Mouse (Mus musculus) heart, embryonic 15.5 days (tissue): ENCODE measurements at regions not wholly inside any gene's neighbourhood (a gene's known extent, or its start where the extent isn't known, plus 50 kb on each side); places are given as distances from the start of the nearest gene placed in this dataset.
A peak's percentile ranks its signal among the peaks of the same experiment; 100 is the strongest.
"Not testable (repeated sequence)": the region's sequence is repeated elsewhere in the genome, so short reads cannot be mapped to it uniquely, and the experiment has no call there.

Source experiments
- ATAC-seq: fragments of 200-750 bp; cut with Nextera tagmentation; replicated peaks from 2 replicates; pipeline ENCODE4 v1.8.0; 2017; ENCODE audit warnings: low read depth, moderate TSS enrichment; ENCODE audit not compliant: insufficient number of reproducible peaks, insufficient read depth, low FRiP score
- H3K27ac ChIP-seq: fragments of 300-500 bp; sonication (generic); 2 replicates; pipeline ENCODE4 v1.5.1; 2015; ENCODE audit warnings: mild to moderate bottlenecking, inconsistent platforms
- H3K27me3 ChIP-seq: fragments of 300-500 bp; sonication (generic); 2 replicates; pipeline ENCODE4 v1.6.1; 2015; ENCODE audit warnings: inconsistent platforms
- H3K36me3 ChIP-seq: fragments of 300-500 bp; sonication (generic); 2 replicates; pipeline ENCODE4 v1.6.1; 2015; ENCODE audit warnings: mild to moderate bottlenecking, inconsistent platforms
- H3K4me1 ChIP-seq: fragments of 300-500 bp; sonication (generic); replicated peaks from 2 replicates; pipeline ENCODE4 v1.6.1; 2015; ENCODE audit warnings: inconsistent platforms
- H3K4me2 ChIP-seq: fragments of 300-500 bp; sonication (generic); 2 replicates; pipeline ENCODE4 v1.6.1; 2015; ENCODE audit warnings: inconsistent platforms, mild to moderate bottlenecking, moderate library complexity
- H3K4me3 ChIP-seq: fragments of 300-500 bp; sonication (generic); 2 replicates; pipeline ENCODE4 v1.5.1; 2015; ENCODE audit warnings: mild to moderate bottlenecking, inconsistent platforms
- H3K9ac ChIP-seq: fragments of 300-500 bp; sonication (generic); 2 replicates; pipeline ENCODE4 v1.6.1; 2015; ENCODE audit warnings: mild to moderate bottlenecking, inconsistent platforms
- H3K9me3 ChIP-seq: fragments of 300-500 bp; sonication (generic); replicated peaks from 2 replicates; pipeline ENCODE4 v1.6.1; 2016; ENCODE audit warnings: inconsistent platforms
- WGBS: fragments of 180-500 bp; shearing (Covaris S2); methylation state at CpG from one replicate; pipeline ENCODE4 v1.1.7; 2015; ENCODE audit warnings: mixed read lengths; 5-methylcytosine and 5-hydroxymethylcytosine counted together

DNA sequence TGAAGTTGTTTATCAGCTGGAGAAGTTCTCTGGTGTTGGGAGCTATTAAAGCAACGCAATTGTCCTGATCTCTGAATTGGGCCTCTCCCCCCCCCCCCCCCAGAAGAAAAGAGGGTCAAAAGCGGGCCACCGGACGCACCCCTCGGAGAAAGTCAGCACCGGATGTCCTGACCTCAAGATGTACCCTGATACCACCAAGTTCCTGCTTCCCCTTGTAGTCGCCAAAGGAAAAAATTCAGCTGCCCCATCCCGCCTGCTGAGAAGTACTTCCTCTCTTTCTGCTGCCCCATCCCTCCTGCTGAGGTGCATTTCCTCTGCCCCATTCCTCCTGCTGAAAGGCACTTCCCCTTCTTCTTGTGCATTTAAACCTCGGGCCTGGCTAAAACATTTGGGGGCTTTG is 1191.1 kb upstream of the 1700008P02Rik start:
- H3K27ac ChIP-seq, H3K27me3 ChIP-seq, H3K9ac ChIP-seq, H3K9me3 ChIP-seq, H3K36me3 ChIP-seq, H3K4me2 ChIP-seq, ATAC-seq, H3K4me1 ChIP-seq, H3K4me3 ChIP-seq: not testable (repeated sequence)
- WGBS, result 80% methylated on average over 9 of the region's 9 CpGs

DNA sequence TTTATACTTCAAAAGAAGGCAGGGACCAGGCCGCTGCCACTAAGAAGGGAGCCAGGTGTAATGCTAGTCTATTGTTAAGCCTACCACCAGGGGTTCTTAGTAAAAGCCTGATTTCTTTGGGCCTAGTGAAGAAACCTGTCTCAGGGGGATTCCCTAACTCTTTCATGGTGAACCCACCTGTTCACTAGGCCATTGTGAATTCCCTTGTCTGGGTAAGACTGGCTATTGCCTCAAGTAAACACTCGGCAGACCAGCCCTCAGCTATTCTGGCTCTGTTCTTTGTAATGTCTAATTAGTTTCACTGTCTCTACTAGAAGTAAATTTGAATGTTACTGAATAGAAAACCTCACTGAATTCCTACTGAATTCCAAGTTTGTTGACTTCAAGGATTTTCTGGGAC is 1184.9 kb upstream of the 1700008P02Rik start:
- H3K4me1 ChIP-seq, H3K27ac ChIP-seq, H3K9me3 ChIP-seq, H3K36me3 ChIP-seq, H3K9ac ChIP-seq, H3K4me2 ChIP-seq, ATAC-seq, H3K27me3 ChIP-seq, H3K4me3 ChIP-seq: not testable (repeated sequence)
- 69% methylated on average over 2 of the region's 2 CpGs for WGBS

DNA sequence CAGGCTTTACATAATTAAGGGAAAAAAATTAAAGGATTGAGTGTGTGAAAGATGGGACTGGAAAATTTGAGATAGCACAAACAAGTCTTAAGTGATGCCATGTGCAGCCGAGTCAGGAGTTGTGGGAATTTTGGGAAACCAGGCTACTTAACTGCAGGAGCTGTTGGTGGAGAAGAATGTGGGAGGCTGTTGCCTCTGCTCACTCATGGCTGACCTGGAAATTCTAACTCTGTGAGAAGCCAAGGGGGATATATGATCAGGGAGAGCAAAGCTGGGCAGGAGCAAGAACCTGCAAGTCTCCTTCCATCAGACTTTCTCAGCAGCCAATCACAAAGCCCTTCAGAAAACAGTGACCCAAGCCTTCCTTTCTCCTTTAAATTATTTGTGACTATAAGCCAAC is 1184.0 kb upstream of the 1700008P02Rik start:
- Histone ChIP-seq H3K9me3 (no peaks in the 10 kb centered on the region), H3K4me3 (no peak overlapping the region), H3K9ac (no peak overlapping the region), H3K27ac (no peak overlapping the region), H3K4me1 (no peaks in the 10 kb centered on the region), H3K27me3 (no peaks in the 10 kb centered on the region), H3K36me3 (no peaks in the 10 kb centered on the region), H3K4me2 (no peak overlapping the region)
- 41% methylated on average over 1 of the region's 1 CpGs for WGBS
- no peak for ATAC-seq

DNA sequence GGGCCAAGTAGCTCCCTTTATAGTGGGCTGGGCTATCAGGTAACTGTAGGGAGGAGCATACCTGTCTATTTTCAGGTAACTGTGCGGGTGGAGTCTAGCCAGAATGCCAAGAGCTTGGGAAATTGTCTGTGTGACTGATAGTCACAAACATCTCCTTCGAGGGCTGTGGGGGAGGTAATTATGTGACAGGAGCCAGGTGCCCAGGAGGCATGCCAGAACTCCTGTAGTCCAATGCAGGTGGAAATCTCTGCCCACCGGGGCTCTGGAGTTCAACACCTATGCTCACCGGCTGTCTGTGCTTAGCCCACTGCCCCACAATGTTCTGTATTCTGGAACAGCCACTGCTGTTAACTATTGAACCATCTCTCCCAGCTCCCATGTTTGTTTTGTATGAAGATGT is 1179.2 kb upstream of the 1700008P02Rik start:
- Histone ChIP-seq H3K4me1 (no peaks in the 10 kb centered on the region), H3K4me2 (no peak overlapping the region), H3K9me3 (no peaks in the 10 kb centered on the region), H3K27ac (no peak overlapping the region), H3K4me3 (no peak overlapping the region), H3K9ac (no peak overlapping the region), H3K27me3 (no peaks in the 10 kb centered on the region), H3K36me3 (no peaks in the 10 kb centered on the region)
- 80% methylated on average over 4 of the region's 4 CpGs for WGBS
- no peak for ATAC-seq

DNA sequence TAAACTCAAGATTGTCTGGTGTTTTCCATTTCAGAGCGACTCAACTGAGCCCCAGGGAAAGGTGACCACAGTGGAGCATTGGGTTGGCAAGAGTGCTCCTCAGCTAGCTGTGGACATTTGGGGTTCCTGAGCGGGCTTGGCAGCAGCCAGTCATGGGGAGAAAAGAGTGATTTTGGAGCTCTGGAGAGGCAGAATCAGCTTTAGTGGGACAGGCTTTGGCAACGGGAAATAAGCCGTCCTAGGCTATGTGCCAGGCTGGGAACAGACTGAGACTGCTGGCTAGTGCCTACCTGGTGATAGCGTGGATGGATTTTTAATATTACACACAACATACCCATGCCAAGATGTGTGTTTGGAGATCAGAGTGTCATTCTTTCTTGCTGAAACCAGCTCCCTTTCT is 1167.4 kb upstream of the 1700008P02Rik start:
- no peak for ATAC-seq
- Histone ChIP-seq H3K4me3 (no peak overlapping the region), H3K4me1 (no peaks in the 10 kb centered on the region), H3K9me3 (no peaks in the 10 kb centered on the region), H3K27me3 (no peaks in the 10 kb centered on the region), H3K36me3 (no peaks in the 10 kb centered on the region), H3K9ac (no peak overlapping the region), H3K4me2 (no peak overlapping the region), H3K27ac (no peak overlapping the region)
- WGBS, result 84% methylated on average over 5 of the region's 5 CpGs

DNA sequence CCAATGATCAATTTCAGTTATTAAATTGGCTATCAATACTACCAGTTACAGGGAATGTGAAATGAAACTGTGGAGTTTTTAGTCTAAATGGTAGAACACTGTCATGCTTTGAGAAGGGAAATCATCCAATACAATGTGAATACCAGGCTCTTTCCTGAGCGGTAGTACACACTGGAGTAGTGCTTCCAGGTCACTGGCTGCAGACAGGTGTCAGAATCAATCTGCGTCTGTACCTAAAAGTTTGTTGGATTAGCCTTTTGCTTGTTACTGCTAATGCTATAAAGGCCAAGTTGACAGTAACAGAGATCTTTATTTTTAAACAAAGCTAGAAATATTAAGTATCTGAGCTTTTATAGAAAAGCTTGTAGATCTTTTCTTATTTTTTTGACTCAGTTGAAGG is 1164.9 kb upstream of the 1700008P02Rik start:
- ATAC-seq, result no peak
- Histone ChIP-seq H3K27ac (no peak overlapping the region), H3K36me3 (no peaks in the 10 kb centered on the region), H3K4me3 (no peak overlapping the region), H3K9me3 (no peaks in the 10 kb centered on the region), H3K4me2 (no peak overlapping the region), H3K27me3 (no peaks in the 10 kb centered on the region), H3K9ac (no peak overlapping the region), H3K4me1 (no peaks in the 10 kb centered on the region)
- 84% methylated on average over 2 of the region's 2 CpGs for WGBS

DNA sequence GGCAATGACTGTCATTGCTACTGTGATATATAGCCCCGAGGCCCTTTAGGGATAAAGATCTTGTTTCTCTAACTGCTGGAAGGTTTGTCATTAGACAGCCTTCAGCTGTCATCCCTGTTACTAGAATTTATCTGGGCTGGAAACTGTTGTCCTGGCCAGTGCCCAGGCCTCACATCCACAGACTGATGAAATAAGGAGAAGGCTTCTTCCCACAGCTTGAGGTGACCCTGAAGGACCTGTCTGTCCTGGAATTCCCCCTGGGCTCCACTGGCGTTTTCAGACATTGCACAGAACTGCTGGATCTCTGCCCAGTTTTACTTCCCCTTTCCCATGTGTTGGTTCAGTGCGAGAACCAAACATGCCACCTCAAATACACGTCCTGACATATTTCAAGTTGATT is 1135.2 kb upstream of the 1700008P02Rik start:
- peak; percentile 72 for ATAC-seq
- H3K27ac ChIP-seq, result no peak overlapping the region
- peaks cover 3% of the 10 kb centered on the region; the same call in 1 of the 2 replicates for H3K4me1 ChIP-seq
- H3K36me3 ChIP-seq, result no peaks in the 10 kb centered on the region
- no peaks in the 10 kb centered on the region for H3K9me3 ChIP-seq
- no peak overlapping the region for H3K9ac ChIP-seq
- no peak overlapping the region for H3K4me2 ChIP-seq
- WGBS, result 7% methylated on average over 4 of the region's 4 CpGs
- H3K27me3 ChIP-seq, result no peaks in the 10 kb centered on the region
- no peak overlapping the region for H3K4me3 ChIP-seq

DNA sequence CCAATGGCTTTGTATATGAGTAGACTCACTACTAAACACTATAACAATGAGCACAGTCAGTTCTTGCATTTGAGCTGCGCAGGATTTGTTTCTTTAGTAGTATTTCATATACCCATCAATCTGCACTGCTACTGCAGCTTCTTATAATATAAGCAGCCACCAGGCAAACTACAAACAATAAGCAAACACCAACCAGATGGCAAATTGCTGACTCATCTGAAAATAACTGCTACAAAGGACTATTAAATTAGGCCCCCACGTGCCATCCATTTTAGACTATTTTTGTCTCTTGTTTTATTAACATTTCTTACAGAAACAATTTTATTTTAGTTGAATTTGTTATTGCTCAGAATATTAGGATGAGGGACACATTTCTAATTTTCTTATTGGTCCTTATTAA is 1093.5 kb upstream of the 1700008P02Rik start:
- ATAC-seq, result no peak
- Histone ChIP-seq H3K4me2 (no peak overlapping the region), H3K27me3 (no peaks in the 10 kb centered on the region), H3K4me3 (no peak overlapping the region), H3K9ac (no peak overlapping the region), H3K27ac (no peak overlapping the region), H3K4me1 (no peaks in the 10 kb centered on the region), H3K9me3 (no peaks in the 10 kb centered on the region), H3K36me3 (no peaks in the 10 kb centered on the region)
- whole genome bisulfite sequencing, result 75% methylated on average over 2 of the region's 2 CpGs

DNA sequence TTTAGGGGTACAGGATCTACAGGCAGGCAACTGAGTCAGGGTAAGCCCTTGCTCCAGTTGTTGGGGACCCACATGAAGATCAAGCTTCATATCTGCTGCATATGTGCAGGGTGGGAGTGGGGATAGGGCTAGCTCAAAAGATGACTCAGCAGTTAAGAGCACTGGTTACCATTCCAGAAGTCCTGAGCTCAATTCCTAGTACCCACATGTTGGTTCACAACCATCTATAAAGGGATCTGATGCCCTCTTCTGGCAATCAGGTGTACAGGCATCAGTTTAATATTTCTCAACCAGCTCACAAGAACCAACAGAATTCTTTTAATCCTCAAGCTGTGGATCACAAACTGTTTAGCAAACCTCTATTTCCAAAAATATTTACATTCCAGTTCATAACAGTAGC is 1092.9 kb upstream of the 1700008P02Rik start:
- Histone ChIP-seq H3K4me3 (no peak overlapping the region), H3K9ac (no peak overlapping the region), H3K36me3 (no peaks in the 10 kb centered on the region), H3K4me2 (no peak overlapping the region), H3K27me3 (no peaks in the 10 kb centered on the region), H3K9me3 (no peaks in the 10 kb centered on the region), H3K27ac (no peak overlapping the region), H3K4me1 (no peaks in the 10 kb centered on the region)
- no peak for ATAC-seq

DNA sequence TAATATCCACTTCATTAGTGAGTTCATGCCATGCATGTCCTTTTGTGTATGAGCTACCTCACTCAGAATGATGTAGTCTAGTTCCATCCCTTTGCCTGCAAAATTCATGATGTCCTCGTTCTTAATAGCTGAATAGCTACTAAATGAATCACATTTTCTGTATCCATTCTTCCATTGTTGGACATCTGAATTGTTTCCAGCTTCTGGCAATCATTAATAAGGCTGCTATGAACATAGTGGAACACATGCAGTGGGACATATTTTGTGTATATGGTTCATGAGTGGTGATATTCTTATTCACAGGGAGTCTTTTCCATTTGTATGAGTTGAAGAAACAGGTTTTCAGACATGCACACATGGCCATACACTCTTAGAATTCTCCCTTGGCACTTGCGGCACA is 1092.2 kb upstream of the 1700008P02Rik start:
- Histone ChIP-seq H3K4me1 (no peaks in the 10 kb centered on the region), H3K4me3 (no peak overlapping the region), H3K27me3 (no peaks in the 10 kb centered on the region), H3K9me3 (no peaks in the 10 kb centered on the region), H3K9ac (no peak overlapping the region), H3K4me2 (no peak overlapping the region), H3K27ac (no peak overlapping the region), H3K36me3 (no peaks in the 10 kb centered on the region)
- no peak for ATAC-seq
- WGBS, result 74% methylated on average over 2 of the region's 2 CpGs

DNA sequence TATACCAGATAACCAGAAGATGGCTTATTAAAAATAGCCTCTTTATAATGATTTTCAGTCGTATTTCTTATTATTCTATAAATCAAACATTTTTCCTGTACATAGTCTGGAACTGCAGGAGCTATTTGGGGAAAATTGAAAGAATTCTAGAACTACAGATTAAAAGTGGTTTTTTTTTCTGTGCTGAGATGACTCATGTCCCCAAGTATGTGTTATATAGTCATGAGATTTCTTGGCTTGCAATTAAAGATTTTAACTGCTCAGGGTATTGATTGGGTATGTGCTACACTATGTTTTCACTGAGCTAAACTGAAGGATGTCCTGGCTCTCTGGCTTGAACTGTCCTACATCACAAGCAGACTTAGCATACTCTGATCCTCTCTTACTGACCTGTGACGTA is 1088.4 kb upstream of the 1700008P02Rik start:
- Histone ChIP-seq H3K4me2 (no peak overlapping the region), H3K9ac (no peak overlapping the region), H3K27me3 (no peaks in the 10 kb centered on the region), H3K27ac (no peak overlapping the region), H3K36me3 (no peaks in the 10 kb centered on the region), H3K4me1 (no peaks in the 10 kb centered on the region), H3K9me3 (no peaks in the 10 kb centered on the region), H3K4me3 (no peak overlapping the region)
- 67% methylated on average over 2 of the region's 2 CpGs for WGBS
- no peak for ATAC-seq

DNA sequence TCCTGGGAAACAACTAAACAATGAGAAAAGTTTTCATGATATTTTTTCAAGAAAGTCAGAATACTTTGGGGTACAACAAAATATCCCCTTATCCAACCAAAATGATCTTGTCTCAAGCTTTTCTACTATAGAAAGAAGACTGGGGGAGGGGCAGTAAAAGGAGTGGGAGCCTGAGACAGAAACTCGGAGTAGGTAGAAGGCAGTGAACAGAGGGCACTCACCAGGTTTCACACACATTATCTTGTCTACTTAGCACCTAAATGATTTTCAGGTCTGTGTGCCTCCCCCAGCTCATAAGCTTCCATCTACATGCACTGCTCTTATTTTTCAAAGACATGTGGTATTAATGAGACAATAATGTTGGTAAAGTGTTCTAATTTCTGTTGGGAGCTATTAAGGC is 1063.3 kb upstream of the 1700008P02Rik start:
- H3K27me3 ChIP-seq, result no peaks in the 10 kb centered on the region
- no peaks in the 10 kb centered on the region for H3K9me3 ChIP-seq
- WGBS, result 82% methylated on average over 1 of the region's 1 CpGs
- ATAC-seq, result no peak
- H3K4me1 ChIP-seq, result no peaks in the 10 kb centered on the region
- H3K27ac ChIP-seq, result no peak overlapping the region
- no peak overlapping the region for H3K9ac ChIP-seq
- H3K36me3 ChIP-seq, result no peaks in the 10 kb centered on the region
- no peak overlapping the region for H3K4me3 ChIP-seq
- H3K4me2 ChIP-seq, result no peak overlapping the region

DNA sequence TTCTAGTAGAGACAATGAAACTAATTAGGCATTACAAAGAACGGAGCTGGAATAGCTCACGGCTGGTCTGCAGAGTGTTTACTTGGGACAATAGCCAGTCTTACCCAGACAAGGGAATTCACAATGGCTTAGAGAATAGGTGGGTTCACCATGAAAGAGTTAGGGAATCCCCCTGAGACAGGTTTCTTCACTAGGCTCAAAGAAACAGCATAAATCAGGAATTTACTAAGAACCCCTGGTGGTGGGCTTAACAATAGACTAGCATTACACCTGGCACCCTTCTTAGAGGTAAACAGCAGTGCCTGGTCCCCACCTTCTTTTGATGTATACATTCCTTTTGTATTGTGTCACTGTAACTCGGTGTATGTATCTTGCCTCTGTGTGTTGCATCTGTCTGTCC is 1062.6 kb upstream of the 1700008P02Rik start:
- not testable (repeated sequence) for H3K9ac ChIP-seq, H3K4me2 ChIP-seq, ATAC-seq, H3K4me3 ChIP-seq, H3K27me3 ChIP-seq, H3K9me3 ChIP-seq, H3K27ac ChIP-seq, H3K4me1 ChIP-seq, H3K36me3 ChIP-seq
- WGBS, result 60% methylated on average over 3 of the region's 3 CpGs
